Mouse (Mus musculus): Measurements from ENCODE around the gene Atg4b. TPM values are rescaled to one million over a fixed set of nuclear protein-coding genes. Genes with fewer than 3 reads are reported as not detected.
"Not testable (repeated sequence)": the region's sequence is repeated elsewhere in the genome, so short reads cannot be mapped to it uniquely, and the experiment has no call there.

The Atg4b gene
- total and polyA plus RNA-seq, 2 experiments from 2014 or later = 75.0 to 75.8 TPM

DNA sequence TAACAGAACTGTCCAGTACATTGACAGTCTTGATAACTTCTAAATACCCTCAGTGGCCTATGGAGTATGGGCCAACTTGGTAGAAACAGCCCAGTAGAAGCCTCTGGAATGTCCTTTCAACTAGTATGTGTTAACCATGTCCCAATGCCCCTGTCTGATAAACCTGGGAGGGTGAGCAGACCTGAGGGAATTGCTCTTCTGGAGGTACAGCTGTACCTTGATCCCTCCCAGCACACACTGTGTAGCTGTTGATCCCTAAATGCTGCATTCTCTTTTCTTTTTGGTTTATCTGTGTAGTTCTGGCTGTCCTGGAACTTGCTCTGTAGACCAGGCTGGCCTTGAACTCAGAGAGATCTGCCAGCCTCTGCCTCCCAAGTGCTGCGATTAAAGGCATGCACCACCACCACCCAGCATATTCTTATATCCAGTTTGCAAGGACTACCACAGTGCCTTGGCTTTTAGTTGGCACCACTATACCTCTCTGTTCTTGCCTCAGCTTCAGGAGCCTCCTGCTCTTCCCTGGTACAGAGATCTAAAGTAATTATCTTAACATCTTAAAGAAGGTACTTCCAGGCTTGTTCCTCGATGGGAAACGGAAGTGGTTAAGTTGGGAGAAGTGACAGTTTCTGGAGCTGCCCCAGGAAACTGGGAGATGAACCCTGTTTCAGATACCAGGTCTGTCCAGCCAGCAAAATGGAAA, 72.6 kb downstream of the Atg4b start:
- Histone ChIP-seq H3K9me3 (ENCODE audit: low read length) (no peaks in the 10 kb centered on the region), H3K4me1 (ENCODE audit: insufficient read depth, low read length) (peaks cover 11% of the 10 kb centered on the region; the same call in 1 of the 2 replicates), H3K9ac (replicated peaks; ENCODE audit: low read length) (no peak overlapping the region; the same call in 1 of the 2 replicates), H3K27ac (peak overlapping the region; percentile 95), H3K36me3 (ENCODE audit: insufficient read depth, low read length) (peaks cover 8% of the 10 kb centered on the region), H3K4me2 (ENCODE audit: low read depth, low read length) (no peak overlapping the region), H3K4me3 (ENCODE audit: low read length) (no peak overlapping the region), H3K27me3 (ENCODE audit: insufficient read depth, low read length) (no peaks in the 10 kb centered on the region)
- TF ChIP-seq CTCF (IDR thresholded peaks at IDR 0.05; ENCODE audit: low read depth) = no peak
- 77% methylated on average over 3 of the region's 3 CpGs for WGBS
- DNase-seq (ENCODE audit: low spot score) (no peak), ATAC-seq (no peak)

DNA sequence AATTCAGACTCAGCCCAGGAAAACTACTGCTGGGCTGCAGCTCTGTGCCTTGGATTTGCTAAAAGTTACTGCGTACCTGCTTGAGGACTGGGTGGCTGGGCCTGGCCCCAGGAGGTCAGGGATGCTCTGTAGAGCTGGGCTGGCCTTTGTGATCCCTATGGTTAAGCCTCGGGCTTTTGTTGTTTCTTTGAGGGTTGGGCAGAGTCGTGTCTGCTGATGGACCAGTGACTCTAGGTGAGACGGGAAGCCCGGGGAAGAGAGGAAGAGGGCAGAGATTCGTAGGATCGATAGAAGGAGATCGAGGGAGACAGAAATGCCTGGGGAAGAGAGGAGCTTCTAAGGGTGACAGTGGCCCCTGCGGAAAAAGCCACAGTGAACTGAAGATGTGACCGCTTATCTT, 73.3 kb downstream of the Atg4b start, which contains the start of gene D2hgdh:
D2hgdh (plus strand) TSS at position 301 of the 400 bp plus-strand sequence.
- DNase-seq (ENCODE audit: low spot score) (no peak), ATAC-seq (no peak; the same call in 1 of the 2 replicates)
- peak within 1 kb of the TSS; percentile 95 for H3K27ac ChIP-seq
- WGBS = 8% methylated on average over 10 of the region's 10 CpGs
- H3K4me1 ChIP-seq (ENCODE audit: insufficient read depth, low read length) = peaks cover 11% of the 10 kb centered on the region; the same call in 1 of the 2 replicates
- H3K9me3 ChIP-seq (ENCODE audit: low read length) = no peaks in the 10 kb centered on the region
- no peaks in the 10 kb centered on the region for H3K27me3 ChIP-seq (ENCODE audit: insufficient read depth, low read length)
- peak within 1 kb of the TSS; percentile 52 for H3K4me3 ChIP-seq (ENCODE audit: low read length)
- peak within 1 kb of the TSS; percentile 67 for H3K9ac ChIP-seq (replicated peaks; ENCODE audit: low read length)
- H3K4me2 ChIP-seq (ENCODE audit: low read depth, low read length) = peak within 1 kb of the TSS; percentile 75
- TF ChIP-seq CTCF (IDR thresholded peaks at IDR 0.05; ENCODE audit: low read depth) = no peak
- H3K36me3 ChIP-seq (ENCODE audit: insufficient read depth, low read length) = peaks cover 1% of the 10 kb centered on the region

DNA sequence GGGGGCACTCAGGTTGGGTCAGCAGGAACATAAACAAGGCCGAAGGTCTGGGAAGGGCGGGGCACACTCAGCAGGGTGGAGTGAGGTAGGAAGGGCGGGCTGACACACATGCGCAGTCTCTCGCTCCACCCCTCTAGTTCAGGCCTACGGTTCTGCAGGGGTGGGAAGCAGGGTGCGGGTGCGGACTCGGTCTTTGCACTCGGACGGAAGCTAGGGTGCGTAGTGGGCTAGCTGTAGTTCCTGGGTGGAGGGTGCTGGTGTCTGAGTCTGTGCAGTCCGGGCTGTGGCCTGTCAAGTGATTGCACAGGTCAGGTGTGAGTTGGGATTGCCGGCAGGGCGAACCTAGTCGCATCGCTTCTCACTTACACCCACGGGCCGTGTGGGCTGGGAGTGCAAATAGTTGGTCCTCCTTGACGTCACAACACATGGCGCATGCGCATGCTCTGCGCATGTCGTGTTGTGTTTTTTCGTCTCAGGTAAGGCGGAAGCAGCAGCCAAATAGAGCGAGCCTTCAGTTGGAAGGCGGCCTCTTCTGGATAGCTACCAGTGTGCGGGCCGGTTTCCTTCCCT, 73.9 kb downstream of the Atg4b start:
- Histone ChIP-seq H3K9me3 (ENCODE audit: low read length) (no peaks in the 10 kb centered on the region), H3K4me3 (ENCODE audit: low read length) (peak overlapping the region; percentile 52), H3K36me3 (ENCODE audit: insufficient read depth, low read length) (no peaks in the 10 kb centered on the region; the same call in 1 of the 2 replicates), H3K27me3 (ENCODE audit: insufficient read depth, low read length) (no peaks in the 10 kb centered on the region), H3K4me1 (ENCODE audit: insufficient read depth, low read length) (peaks cover 11% of the 10 kb centered on the region; the same call in 1 of the 2 replicates), H3K9ac (replicated peaks; ENCODE audit: low read length) (peak overlapping the region; percentile 67), H3K4me2 (ENCODE audit: low read depth, low read length) (peak overlapping the region; percentile 75), H3K27ac (peak overlapping the region; percentile 95)
- DNase-seq (ENCODE audit: low spot score) (peak; percentile 98), ATAC-seq (peak; percentile 95)
- WGBS = under 1% methylated on average over 30 of the region's 30 CpGs
- peak; percentile 58 for TF ChIP-seq CTCF (IDR thresholded peaks at IDR 0.05; ENCODE audit: low read depth)

DNA sequence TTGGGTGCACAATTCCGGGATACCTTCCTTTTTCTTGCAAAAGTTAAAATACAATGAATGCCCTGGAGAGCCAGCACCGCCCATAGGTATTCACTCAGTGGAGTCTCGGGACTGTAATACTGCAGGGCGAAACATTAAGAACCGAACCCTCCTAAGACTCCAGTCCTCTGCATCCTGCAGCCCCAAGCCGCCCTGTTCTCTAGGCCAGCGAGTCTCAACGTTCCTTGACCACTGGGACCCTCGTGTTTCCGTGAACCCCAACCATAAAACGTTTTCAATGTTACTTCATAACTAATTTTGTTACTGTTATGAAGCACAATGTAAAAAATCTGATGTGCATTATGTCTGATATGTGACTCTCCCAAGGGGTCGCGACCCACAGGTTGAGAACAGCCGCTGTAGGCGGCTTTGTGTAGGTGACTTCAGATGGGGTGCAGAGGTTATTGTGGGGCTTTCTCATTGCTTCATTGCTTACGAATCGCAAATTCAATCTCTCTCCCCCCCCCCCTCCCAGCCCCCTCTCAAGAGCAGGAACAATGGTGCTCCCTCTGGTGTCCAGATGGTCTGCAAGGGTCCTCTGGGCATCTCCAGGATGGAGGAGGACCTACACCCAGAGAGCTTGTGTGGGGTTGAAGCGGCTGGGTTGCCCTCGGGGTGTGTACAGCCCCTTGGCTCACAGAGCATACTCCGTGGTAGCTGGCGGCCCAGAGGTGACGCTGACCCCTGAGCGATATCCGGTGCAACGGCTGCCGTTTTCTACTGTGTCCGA, 74.7 kb downstream of the Atg4b start:
- peak; percentile 38 for ATAC-seq
- H3K9me3 ChIP-seq (ENCODE audit: low read length) = no peaks in the 10 kb centered on the region
- no peak; the same call in 1 of the 2 replicates for TF ChIP-seq CTCF (IDR thresholded peaks at IDR 0.05; ENCODE audit: low read depth)
- H3K4me3 ChIP-seq (ENCODE audit: low read length) = peak overlapping the region; percentile 52
- WGBS = 37% methylated on average over 27 of the region's 27 CpGs
- peak; percentile 32 for DNase-seq (ENCODE audit: low spot score)
- H3K4me2 ChIP-seq (ENCODE audit: low read depth, low read length) = peak overlapping the region; percentile 75
- H3K4me1 ChIP-seq (ENCODE audit: insufficient read depth, low read length) = peaks cover 11% of the 10 kb centered on the region; the same call in 1 of the 2 replicates
- peak overlapping the region; percentile 95 for H3K27ac ChIP-seq
- peak overlapping the region; percentile 67 for H3K9ac ChIP-seq (replicated peaks; ENCODE audit: low read length)
- H3K27me3 ChIP-seq (ENCODE audit: insufficient read depth, low read length) = no peaks in the 10 kb centered on the region
- no peaks in the 10 kb centered on the region; the same call in 1 of the 2 replicates for H3K36me3 ChIP-seq (ENCODE audit: insufficient read depth, low read length)

DNA sequence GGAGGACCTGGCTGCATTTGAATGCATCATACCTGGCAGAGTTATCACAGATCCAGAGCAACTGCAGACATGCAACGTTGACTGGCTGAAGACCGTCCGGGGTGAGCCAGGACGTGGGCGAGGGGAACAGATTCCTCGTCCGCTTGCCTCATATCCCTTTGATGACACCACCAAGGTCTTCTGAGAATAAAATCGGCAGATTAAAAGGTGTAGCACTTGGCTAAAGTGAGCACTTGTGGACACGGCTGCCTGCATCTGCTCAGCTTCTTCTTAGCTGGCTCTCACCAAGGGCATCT, 75.2 kb downstream of the Atg4b start:
- TF ChIP-seq CTCF (IDR thresholded peaks at IDR 0.05; ENCODE audit: low read depth) = no peak
- H3K4me2 ChIP-seq (ENCODE audit: low read depth, low read length) = peak overlapping the region; percentile 75
- no peaks in the 10 kb centered on the region for H3K36me3 ChIP-seq (ENCODE audit: insufficient read depth, low read length)
- no peaks in the 10 kb centered on the region for H3K9me3 ChIP-seq (ENCODE audit: low read length)
- 91% methylated on average over 9 of the region's 9 CpGs for WGBS
- ATAC-seq = no peak
- peak overlapping the region; percentile 95 for H3K27ac ChIP-seq
- H3K9ac ChIP-seq (replicated peaks; ENCODE audit: low read length) = peak overlapping the region; percentile 14; the same call in 1 of the 2 replicates
- no peaks in the 10 kb centered on the region for H3K27me3 ChIP-seq (ENCODE audit: insufficient read depth, low read length)
- H3K4me1 ChIP-seq (ENCODE audit: insufficient read depth, low read length) = peaks cover 11% of the 10 kb centered on the region; the same call in 1 of the 2 replicates
- DNase-seq (ENCODE audit: low spot score) = no peak
- H3K4me3 ChIP-seq (ENCODE audit: low read length) = no peak overlapping the region; the same call in 1 of the 2 replicates

DNA sequence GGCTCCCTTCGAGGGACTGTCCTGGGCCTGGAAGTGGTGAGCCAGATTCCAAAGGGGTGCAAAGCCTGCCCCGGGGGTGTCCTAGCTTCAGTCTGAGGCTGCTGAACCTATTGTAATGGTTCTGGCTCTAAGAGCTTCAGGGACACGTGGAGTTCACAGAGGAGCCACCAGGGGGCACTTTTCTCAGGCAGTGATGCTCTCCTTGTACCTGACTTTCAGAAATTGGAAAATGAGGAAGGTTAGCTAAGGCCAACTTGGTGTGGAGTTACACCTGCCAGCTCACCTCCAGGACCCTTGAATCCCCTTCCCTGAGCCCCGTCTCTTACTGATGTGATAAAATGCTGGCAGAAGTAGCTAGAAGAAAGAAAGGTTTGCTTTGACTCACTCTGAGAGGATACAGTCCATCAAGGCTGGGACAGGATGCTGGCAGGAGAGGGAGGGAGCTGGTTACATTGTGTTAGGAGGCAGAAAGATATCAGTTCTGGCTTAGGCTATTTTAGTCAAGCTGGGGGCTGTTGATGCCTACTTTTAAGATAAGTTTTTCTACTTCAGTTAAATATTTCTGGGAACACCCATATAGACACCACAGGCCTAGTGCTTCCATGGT, 81.6 kb downstream of the Atg4b start:
- not testable (repeated sequence) for H3K4me2 ChIP-seq (ENCODE audit: low read depth, low read length); H3K9me3 ChIP-seq (ENCODE audit: low read length); H3K9ac ChIP-seq (replicated peaks; ENCODE audit: low read length); DNase-seq (ENCODE audit: low spot score); H3K4me3 ChIP-seq (ENCODE audit: low read length); ATAC-seq; H3K27me3 ChIP-seq (ENCODE audit: insufficient read depth, low read length); H3K4me1 ChIP-seq (ENCODE audit: insufficient read depth, low read length); H3K36me3 ChIP-seq (ENCODE audit: insufficient read depth, low read length); H3K27ac ChIP-seq
- WGBS = 74% methylated on average over 1 of the region's 4 CpGs
- peak; percentile 36; the same call in 1 of the 2 replicates for TF ChIP-seq CTCF (IDR thresholded peaks at IDR 0.05; ENCODE audit: low read depth)

All from hindbrain, postnatal 0 days (tissue).